Comparison of ENCODE assay signal across 1 mouse cellular context in the genomic region with DNA sequence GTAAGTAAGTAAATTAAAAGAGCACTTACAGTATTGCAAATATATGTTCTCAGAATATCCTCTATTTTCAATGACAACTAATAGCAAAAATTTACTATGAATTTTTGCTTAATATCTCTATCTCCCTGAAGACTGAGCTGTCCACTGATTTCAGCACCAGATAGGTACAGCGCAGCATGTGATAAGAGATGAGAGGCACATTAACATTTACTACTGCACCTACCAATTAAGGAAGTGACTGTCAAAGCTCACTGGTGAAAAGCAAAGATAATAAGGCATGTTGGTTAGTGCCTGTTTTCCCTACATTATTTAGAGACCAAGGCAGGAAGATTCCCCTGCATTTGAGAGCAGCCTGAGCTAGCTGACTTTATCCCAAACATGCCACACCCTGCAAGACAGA.
TF ChIP-seq lines count a peak whose summit lies in the region.

No protein-coding gene starts in this region.

TF ChIP-seq in MEL, 35 proteins besides CTCF, POLR2A, EP300 and RAD21 (continued from another document):
- no peak for TF ChIP-seq BHLHE40 (IDR thresholded peaks at IDR 0.05; ENCODE audit: borderline replicate concordance, low read depth, low read length)
